Mouse (Mus musculus) kidney, adult 11 months (tissue): ENCODE measurements at regions not wholly inside any gene's neighbourhood (a gene's known extent, or its start where the extent isn't known, plus 50 kb on each side); places are given as distances from the start of the nearest gene placed in this dataset.

Experiments used
- DNase-seq: peaks from one replicate; pipeline ENCODE4 v3.0.0; 2022

GRCm38 (mm10) chr14:46514262-46514932, 123.9 kb upstream of the Bmp4 start:
- DNase-seq = no peak

- DNase-seq = peak; percentile 17
These were observed 121.6 kb upstream of the Bmp4 start for GRCm38 (mm10) chr14:46512118-46512517.

DNA sequence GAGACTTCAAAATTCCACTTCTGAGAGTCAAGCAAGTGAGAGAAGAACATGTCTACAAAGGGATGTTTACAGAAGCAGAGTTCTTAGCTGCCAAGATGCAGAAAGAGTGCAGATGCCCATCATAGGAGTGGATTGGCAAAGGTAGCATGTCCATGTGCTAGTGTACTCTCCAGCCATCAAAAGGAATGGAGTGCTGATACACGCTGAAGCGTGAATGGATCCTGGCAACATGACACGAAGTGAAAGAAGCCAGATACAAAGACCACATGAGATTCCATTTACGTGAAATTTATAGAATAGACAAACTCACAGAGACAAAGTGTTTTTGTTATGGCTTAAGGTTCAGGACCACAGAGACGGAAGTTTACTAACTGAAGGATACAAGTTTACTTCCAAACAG, 118.4 kb upstream of the Bmp4 start:
- no peak for DNase-seq

- no peak for DNase-seq
These were observed 114.8 kb upstream of the Bmp4 start for GRCm38 (mm10) chr14:46505266-46505665.

- no peak for DNase-seq
These were observed 101.1 kb upstream of the Bmp4 start for GRCm38 (mm10) chr14:46491601-46492000.

DNA sequence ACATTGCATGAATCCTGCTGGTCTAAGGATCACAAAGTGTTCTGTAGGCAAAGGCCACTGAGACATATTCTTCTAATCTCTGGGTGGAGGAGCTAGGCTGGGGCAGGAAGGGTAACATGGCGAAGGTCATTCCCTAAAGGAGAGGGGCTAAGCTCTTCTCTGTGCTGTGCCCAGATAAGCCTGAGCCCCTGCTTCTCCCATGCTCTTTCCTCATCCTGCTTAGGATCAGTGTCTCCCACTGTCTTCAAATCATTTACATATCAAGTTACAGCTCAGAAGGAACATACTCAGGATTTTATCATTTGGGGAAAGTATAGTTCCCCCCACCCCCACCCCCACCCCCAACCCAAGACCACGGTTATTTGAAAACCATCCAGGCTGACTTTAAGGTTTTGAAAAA, 100.7 kb upstream of the Bmp4 start:
- no peak for DNase-seq

- peak; percentile 8 for DNase-seq
These were observed 97.1 kb upstream of the Bmp4 start for GRCm38 (mm10) chr14:46487551-46487950.

DNA sequence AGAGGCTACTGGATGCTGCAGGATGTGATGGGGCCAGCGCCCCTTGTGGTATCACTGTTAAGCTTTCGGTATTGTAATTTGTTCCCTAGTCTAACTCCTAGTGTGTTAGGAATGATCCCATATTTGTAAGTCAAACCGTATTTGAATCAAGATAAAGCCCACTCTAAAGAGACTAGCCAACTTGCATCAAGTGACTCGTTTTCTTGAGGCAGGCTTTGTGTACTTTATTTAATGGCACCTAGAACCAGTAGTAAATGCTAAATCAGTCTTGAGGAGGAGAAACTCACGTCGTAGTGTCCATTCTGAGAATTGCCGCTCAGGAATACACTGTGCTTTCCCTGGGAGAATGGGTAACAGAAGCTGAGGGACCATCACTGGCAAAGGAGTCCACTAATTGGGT, 89.9 kb upstream of the Bmp4 start:
- DNase-seq = no peak

GRCm38 (mm10) chr14:46475945-46476344, 85.5 kb upstream of the Bmp4 start:
- DNase-seq = no peak

DNA sequence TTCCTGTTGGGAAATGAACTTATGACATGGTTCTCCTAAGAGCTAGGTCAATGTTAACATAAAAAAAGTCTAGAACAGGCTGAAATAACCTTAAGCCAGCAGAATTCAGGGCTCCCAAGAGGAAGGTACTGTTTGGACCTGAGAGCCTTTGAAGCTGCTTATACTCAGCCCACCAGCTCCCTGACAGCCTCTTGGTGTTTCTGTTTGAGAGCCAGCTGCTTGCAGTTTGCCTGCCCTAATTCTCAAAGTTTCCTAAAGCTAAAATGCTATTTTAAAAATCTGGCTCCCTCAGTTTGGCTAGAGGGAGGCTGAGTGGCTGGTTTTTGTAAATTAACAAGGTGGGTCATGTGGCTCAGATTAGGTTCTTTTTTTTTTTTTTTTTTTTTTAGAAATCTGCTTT, 72.5 kb upstream of the Bmp4 start:
- DNase-seq = no peak

DNA sequence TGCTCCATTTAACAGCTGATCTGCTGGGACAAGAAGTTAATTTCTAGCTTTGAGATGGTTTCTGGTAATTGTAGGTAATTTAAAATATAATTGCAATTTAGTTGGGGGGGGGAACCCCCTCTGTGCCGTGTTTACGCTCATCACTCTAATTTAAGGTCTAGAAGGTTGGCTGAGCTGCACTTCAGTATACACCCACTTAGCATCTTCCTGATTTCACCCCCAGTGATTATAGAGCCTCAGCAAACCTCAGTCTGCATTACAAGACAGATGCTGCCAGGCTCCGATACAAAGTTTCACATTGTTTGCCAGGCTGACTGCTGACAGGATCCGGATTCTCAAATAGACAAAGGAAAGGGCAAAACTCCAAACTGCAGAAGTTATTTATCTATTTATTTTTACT, 71.5 kb upstream of the Bmp4 start:
- DNase-seq = no peak

GRCm38 (mm10) chr14:46454500-46454899, 64.0 kb upstream of the Bmp4 start:
- DNase-seq = no peak

DNA sequence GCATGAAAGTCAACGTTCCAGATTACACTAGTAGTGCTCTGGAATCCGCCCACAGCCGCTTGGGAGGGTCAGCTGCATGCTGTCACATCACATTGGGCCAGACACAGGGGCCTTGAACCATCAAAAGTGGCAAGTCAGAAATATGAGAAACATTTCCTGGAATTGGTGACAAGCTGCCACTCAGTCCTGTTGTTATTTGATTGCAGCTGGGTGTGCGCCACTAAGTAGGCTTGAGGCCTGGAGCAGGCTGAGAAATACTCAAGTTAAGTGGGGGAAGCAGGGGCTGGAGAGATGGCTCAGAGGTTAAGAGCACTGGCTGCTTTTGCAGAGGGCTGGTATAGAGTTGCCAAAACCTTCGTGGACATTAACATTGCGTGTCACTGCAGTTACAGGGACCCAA, 51.2 kb upstream of the Bmp4 start:
- no peak for DNase-seq
